Mouse (Mus musculus) frontal cortex, postnatal 14 days (tissue): ENCODE results near the gene Camkk2.

Source experiments
- DNase-seq, 2 experiments: peaks; one replicate each; pipeline ENCODE4 v3.0.0; 2022; ENCODE audit warnings: low spot score in 2 of 2

The Camkk2 gene

GRCm38 (mm10) chr5:122779277-122779834, at the start of gene Camkk2:
Gene Camkk2, minus strand, starts transcription at chr5:122779409.
- peak; percentile 62 to 75 for DNase-seq

- no peak for DNase-seq
These were observed 45.9 kb upstream of the Camkk2 start for GRCm38 (mm10) chr5:122825099-122825498.

- no peak for DNase-seq
These were observed 45.2 kb upstream of the Camkk2 start for GRCm38 (mm10) chr5:122824450-122824849.

GRCm38 (mm10) chr5:122823976-122824375, 44.8 kb upstream of the Camkk2 start:
- no peak for DNase-seq

GRCm38 (mm10) chr5:122822441-122822840, 43.2 kb upstream of the Camkk2 start:
- DNase-seq = no peak

GRCm38 (mm10) chr5:122821524-122821885, 42.3 kb upstream of the Camkk2 start:
- no peak for DNase-seq

GRCm38 (mm10) chr5:122820777-122821523, 41.7 kb upstream of the Camkk2 start, which contains the start of gene Anapc5:
Gene Anapc5, minus strand, starts transcription at chr5:122821339.
- peak; percentile 89 to 90 for DNase-seq

GRCm38 (mm10) chr5:122812699-122813098, 33.5 kb upstream of the Camkk2 start:
- no peak for DNase-seq

GRCm38 (mm10) chr5:122811364-122812079, 32.3 kb upstream of the Camkk2 start:
- DNase-seq = peak in 1 of 2 experiments; percentile 49

- no peak for DNase-seq
These were observed 26.3 kb upstream of the Camkk2 start for GRCm38 (mm10) chr5:122805503-122805902.

GRCm38 (mm10) chr5:122802706-122803105, 23.5 kb upstream of the Camkk2 start:
- no peak for DNase-seq

- no peak for DNase-seq
These were observed 22.5 kb upstream of the Camkk2 start for GRCm38 (mm10) chr5:122801684-122802083.

- DNase-seq = no peak
These were observed 21.3 kb upstream of the Camkk2 start for GRCm38 (mm10) chr5:122800345-122801010.

- no peak for DNase-seq
These were observed 20.5 kb upstream of the Camkk2 start for GRCm38 (mm10) chr5:122799379-122800344.

- peak; percentile 61 to 67 for DNase-seq
These were observed 19.6 kb upstream of the Camkk2 start for GRCm38 (mm10) chr5:122798557-122799378.

GRCm38 (mm10) chr5:122797866-122798265, 18.7 kb upstream of the Camkk2 start:
- DNase-seq = no peak

- no peak for DNase-seq
These were observed 9.5 kb upstream of the Camkk2 start for GRCm38 (mm10) chr5:122788696-122789095.

GRCm38 (mm10) chr5:122786035-122786819, 7.0 kb upstream of the Camkk2 start:
- DNase-seq = no peak

GRCm38 (mm10) chr5:122783726-122784406, 4.7 kb upstream of the Camkk2 start:
- DNase-seq = no peak
